Mouse (Mus musculus) forebrain, postnatal 0 days (tissue): ENCODE measurements around the gene Dpp4. TPM values are rescaled to one million over a fixed set of nuclear protein-coding genes. Genes with fewer than 3 reads are reported as not detected.

Experiments
- ATAC-seq: fragments of 200-750 bp; cut with Nextera tagmentation; 2 replicates; pipeline ENCODE4 v1.8.0; 2017; ENCODE audit warnings: mild to moderate bottlenecking, moderate library complexity
- DNase-seq: peaks from one replicate; pipeline ENCODE4 v3.0.0-alpha.2; 2015
- H3K27ac ChIP-seq: fragments of 300-500 bp; sonication (generic); 2 replicates; pipeline ENCODE4 v1.5.1; 2014; ENCODE audit warnings: low read depth, mild to moderate bottlenecking, antibody characterized with exemption, low read length, moderate library complexity, mixed read lengths
- H3K27me3 ChIP-seq: fragments of 300-500 bp; sonication (generic); 2 replicates; pipeline ENCODE4 v1.6.1; 2014; ENCODE audit warnings: mild to moderate bottlenecking, low read length, mixed read lengths; ENCODE audit not compliant: insufficient read depth
- H3K36me3 ChIP-seq: fragments of 300-500 bp; sonication (generic); 2 replicates; pipeline ENCODE4 v1.6.1; 2014; ENCODE audit warnings: mild to moderate bottlenecking, moderate library complexity; ENCODE audit not compliant: insufficient read depth
- H3K4me1 ChIP-seq: fragments of 300-500 bp; sonication (generic); 2 replicates; pipeline ENCODE4 v1.6.1; 2014; ENCODE audit warnings: antibody characterized with exemption; ENCODE audit not compliant: insufficient read depth
- H3K4me2 ChIP-seq: fragments of 300-500 bp; sonication (generic); 2 replicates; pipeline ENCODE4 v1.6.1; 2014; ENCODE audit warnings: low read depth, mild to moderate bottlenecking, moderate library complexity
- H3K4me3 ChIP-seq: fragments of 300-500 bp; sonication (generic); 2 replicates; pipeline ENCODE4 v1.5.1; 2014; ENCODE audit warnings: low read depth, low read length, mixed read lengths
- H3K9ac ChIP-seq: fragments of 300-500 bp; sonication (generic); 2 replicates; pipeline ENCODE4 v1.6.1; 2014; ENCODE audit warnings: mild to moderate bottlenecking
- H3K9me3 ChIP-seq: fragments of 300-500 bp; sonication (generic); 2 replicates; pipeline ENCODE4 v1.6.1; 2016; ENCODE audit warnings: low read length
- CTCF ChIP-seq: sonication (generic); IDR thresholded peaks from 2 replicates; pipeline ENCODE4 v1.5.1; 2016; ENCODE audit warnings: antibody characterized with exemption, control low read depth, low read depth
- WGBS: fragments of 180-500 bp; shearing (Covaris S2); extraction: QIAGEN DNeasy Blood & Tissue Kit; methylation state at CpG from one replicate; pipeline ENCODE4 v1.1.7; 2014; 5-methylcytosine and 5-hydroxymethylcytosine counted together
- polyA plus RNA-seq: library from polyadenylated mRNA; unstranded; fragments of >200 nt; fragmentation: Nextera tagmentation; extraction: Ambion mirVana; gene quantifications from 2 replicates; pipeline ENCODE4 v1.2.1, GENCODE M21; 2015
- total RNA-seq: library from RNA; depleted of rRNA; stranded (reverse); fragments of >200 nt; gene quantifications from 2 replicates; pipeline ENCODE4 v1.2.3, GENCODE M21; 2014

Dpp4 gene
- total and polyA plus RNA-seq, 2 experiments from 2014 or later: 1.8 to 1.9 TPM

DNA sequence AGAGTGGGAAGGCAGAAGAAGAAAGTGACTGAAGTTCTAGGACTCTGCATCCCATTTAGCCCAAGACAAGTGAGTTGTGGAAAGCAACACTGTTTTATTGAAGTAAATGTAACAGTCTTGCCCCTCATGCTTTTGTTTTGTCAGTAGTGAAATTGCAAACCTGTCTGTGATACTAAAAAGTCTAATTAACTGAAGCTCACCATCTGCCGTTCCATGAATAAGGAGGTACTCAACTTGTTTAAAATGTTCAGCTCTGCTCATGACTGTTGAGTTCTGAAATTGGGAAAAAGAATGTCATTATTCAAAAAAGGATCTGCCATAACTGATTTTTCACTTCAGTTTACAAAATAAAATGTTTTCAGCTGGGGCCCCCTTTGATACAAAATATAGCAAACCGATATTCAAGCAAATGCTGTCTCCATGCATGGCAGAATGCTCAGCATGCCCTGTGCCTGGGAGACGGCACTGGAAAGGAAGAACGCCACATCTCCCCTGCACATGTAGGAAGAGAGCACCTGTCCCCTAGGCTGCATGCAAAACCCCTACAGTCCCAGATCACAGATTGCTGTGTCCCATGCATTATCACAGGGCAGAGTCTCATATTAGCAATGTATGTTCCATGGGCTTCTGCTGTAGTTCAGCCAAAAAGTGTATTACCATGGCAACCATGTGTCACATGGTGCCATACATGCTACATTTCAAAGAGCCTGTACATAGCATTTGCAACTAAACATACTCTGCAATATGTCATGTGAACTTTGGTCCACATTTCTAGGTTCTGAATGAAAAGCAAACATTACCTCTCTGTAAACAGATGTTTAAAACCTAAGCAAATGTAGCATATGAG, 77.4 kb downstream of the Dpp4 start:
- H3K27ac ChIP-seq: peak overlapping the region; percentile 70
- no peaks in the 10 kb centered on the region for H3K27me3 ChIP-seq
- H3K9me3 ChIP-seq: no peaks in the 10 kb centered on the region
- H3K4me1 ChIP-seq: peaks cover 26% of the 10 kb centered on the region
- no peaks in the 10 kb centered on the region for H3K36me3 ChIP-seq
- TF ChIP-seq CTCF: no peak
- H3K4me3 ChIP-seq: no peak overlapping the region
- no peak overlapping the region for H3K9ac ChIP-seq
- 50% methylated on average over 4 of the region's 4 CpGs for WGBS
- ATAC-seq (peak; percentile 54), DNase-seq (peak; percentile 71)
- H3K4me2 ChIP-seq: no peak overlapping the region

DNA sequence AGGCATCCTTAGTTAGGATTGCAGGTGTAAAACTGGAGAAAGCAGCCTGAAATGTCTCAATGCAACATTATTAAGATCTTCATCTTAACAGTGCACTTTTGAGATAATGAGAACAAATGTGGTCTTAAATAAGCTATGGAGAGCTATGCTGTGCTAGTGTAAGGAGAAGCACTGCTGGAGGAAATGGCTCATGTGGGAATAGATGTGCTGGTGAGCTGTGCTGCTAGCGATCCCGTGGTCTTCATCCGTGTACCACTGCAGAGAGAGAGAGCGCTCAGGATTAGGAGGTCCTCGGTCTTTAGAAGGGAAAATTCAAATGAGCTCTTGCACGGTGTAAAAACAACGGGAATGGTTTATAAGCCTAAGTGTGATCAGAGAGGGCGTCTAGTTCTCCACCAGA, 79.6 kb downstream of the Dpp4 start:
- 53% methylated on average over 8 of the region's 8 CpGs for WGBS

DNA sequence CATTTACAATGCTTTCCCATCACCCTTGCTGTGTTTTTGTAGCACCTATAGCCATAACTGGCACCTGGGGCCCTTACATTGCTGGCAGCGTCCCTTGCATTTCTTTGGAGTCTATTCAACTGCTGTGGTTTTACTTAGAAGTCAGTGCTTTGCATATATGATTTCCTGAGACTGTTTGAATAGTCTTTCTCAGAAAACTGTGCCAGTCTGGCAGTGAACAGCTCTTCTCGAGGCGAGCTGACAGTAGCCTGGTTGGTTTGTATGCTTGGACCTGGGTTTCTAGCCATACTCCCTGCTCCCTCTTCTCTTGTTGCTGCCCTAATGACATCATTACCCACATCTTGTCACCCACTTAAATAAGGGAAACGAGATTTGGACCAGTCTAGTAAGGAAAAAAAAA, 80.1 kb downstream of the Dpp4 start:
- Histone ChIP-seq H3K27me3 (no peaks in the 10 kb centered on the region), H3K36me3 (no peaks in the 10 kb centered on the region), H3K4me3 (no peak overlapping the region), H3K9ac (no peak overlapping the region), H3K4me1 (peaks cover 22% of the 10 kb centered on the region), H3K27ac (peak overlapping the region; percentile 69), H3K9me3 (no peaks in the 10 kb centered on the region), H3K4me2 (no peak overlapping the region)
- no peak for TF ChIP-seq CTCF
- 25% methylated on average over 4 of the region's 4 CpGs for WGBS
- peak; percentile 37 for DNase-seq
- ATAC-seq: peak; percentile 28; the same call in 1 of the 2 replicates

More for the DNA sequence above, 79.6 kb downstream of the Dpp4 start:
- Histone ChIP-seq H3K9me3 (no peaks in the 10 kb centered on the region), H3K27ac (peak overlapping the region; percentile 69; the same call in 1 of the 2 replicates), H3K9ac (no peak overlapping the region), H3K27me3 (no peaks in the 10 kb centered on the region), H3K4me3 (no peak overlapping the region), H3K4me1 (peaks cover 22% of the 10 kb centered on the region), H3K4me2 (no peak overlapping the region), H3K36me3 (no peaks in the 10 kb centered on the region)
- no peak for DNase-seq
- ATAC-seq: no peak
- TF ChIP-seq CTCF: no peak

DNA sequence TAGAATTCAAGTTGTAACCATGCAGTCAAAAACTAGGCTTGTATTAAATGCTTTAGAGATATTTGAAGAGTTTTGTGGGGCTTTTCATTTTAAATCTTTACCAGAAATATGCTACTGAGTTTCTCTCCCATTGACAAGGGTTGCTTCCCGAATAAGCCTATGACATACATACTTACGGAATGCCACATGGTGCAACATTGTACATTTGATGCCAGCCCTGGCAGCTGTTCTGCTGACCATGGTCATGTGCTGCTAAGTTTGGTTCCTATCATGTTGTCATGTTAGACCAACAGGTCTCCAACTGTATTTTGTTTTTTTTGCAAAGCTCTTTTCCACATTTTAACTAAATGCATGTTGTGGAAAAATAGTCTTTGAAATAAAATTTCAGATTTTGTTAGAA, 86.6 kb downstream of the Dpp4 start:
- no peak for ATAC-seq
- Histone ChIP-seq H3K9ac (no peak overlapping the region), H3K4me3 (no peak overlapping the region), H3K9me3 (no peaks in the 10 kb centered on the region), H3K36me3 (no peaks in the 10 kb centered on the region), H3K27ac (no peak overlapping the region), H3K4me2 (no peak overlapping the region), H3K27me3 (no peaks in the 10 kb centered on the region), H3K4me1 (no peaks in the 10 kb centered on the region)
- no peak for DNase-seq
- WGBS: 79% methylated on average over 2 of the region's 2 CpGs
- TF ChIP-seq CTCF: no peak

DNA sequence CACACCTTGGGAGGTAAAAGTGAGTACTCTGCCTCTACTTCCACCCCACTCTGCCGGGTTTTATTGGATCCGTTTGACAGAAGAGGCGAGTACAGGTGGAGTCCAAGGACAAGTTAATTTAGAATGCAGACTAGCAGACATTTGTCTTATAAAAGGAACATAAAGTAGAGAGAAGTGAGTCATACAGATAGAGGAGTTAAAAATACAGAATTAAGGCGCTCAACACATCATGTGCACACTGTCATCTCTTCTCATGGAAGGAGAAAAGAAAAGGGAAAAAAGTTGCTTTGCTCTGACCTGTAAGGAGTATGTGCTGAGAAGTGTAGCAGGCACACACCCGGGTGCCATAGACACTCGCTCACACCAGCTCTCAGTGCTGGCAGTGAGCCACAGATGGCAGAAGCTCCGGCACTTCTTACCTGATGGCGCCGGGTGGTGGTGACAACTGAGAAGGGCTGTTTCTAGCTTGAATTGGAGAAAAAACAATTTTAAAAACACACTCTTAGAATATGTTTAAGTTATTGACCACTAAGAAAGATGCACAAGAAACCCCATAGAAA, 88.9 kb downstream of the Dpp4 start:
- no peaks in the 10 kb centered on the region for H3K36me3 ChIP-seq
- DNase-seq (peak; percentile 29), ATAC-seq (no peak)
- H3K27me3 ChIP-seq: no peaks in the 10 kb centered on the region
- no peak overlapping the region for H3K4me3 ChIP-seq
- no peak for TF ChIP-seq CTCF
- H3K9ac ChIP-seq: no peak overlapping the region
- no peak overlapping the region for H3K4me2 ChIP-seq
- 70% methylated on average over 9 of the region's 9 CpGs for WGBS
- H3K4me1 ChIP-seq: no peaks in the 10 kb centered on the region
- no peak overlapping the region for H3K27ac ChIP-seq
- no peaks in the 10 kb centered on the region for H3K9me3 ChIP-seq

DNA sequence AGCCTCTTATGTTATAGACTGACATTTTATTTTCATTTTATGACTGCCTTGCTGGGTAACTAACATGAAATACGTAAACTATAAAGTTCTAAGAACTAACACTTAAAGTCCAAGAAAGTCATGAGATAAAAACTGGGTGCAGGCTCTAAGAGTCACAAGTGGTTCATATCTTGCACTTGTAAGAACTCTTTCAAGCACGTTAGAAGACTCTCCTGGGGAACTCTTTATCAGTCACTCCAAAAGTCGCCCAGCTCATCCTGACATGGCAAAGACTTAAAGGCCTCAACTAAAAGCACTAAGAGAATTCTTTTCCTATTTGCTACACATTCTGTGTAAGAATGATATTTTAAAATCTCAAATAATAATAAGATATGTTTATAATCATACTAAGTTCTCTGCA, 92.5 kb downstream of the Dpp4 start:
- Histone ChIP-seq H3K4me3 (no peak overlapping the region), H3K9ac (no peak overlapping the region), H3K36me3 (no peaks in the 10 kb centered on the region), H3K4me1 (no peaks in the 10 kb centered on the region), H3K27ac (no peak overlapping the region), H3K27me3 (no peaks in the 10 kb centered on the region), H3K4me2 (no peak overlapping the region), H3K9me3 (no peaks in the 10 kb centered on the region)
- ATAC-seq: no peak
- DNase-seq: no peak
- 91% methylated on average over 3 of the region's 3 CpGs for WGBS
- no peak for TF ChIP-seq CTCF

DNA sequence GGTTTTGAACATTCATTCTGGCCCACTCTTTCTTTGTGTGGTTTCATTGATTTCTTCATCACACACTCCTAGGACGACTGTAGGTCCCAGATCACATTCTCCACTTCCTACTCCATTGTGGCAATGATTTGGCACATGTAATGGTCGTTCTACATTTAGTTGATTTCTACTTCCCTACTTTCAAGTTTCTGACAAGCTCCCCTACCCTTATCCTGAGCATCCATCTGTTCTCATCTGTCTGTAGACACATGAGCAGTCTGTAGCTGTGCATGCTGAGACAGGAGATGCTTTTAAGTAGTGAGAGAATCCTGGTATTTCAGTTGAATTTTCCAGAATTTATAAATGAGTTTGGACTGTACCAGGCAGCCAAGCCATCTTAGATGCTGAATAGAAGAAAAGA, 95.1 kb downstream of the Dpp4 start:
- no peak for ATAC-seq
- no peaks in the 10 kb centered on the region for H3K4me1 ChIP-seq
- no peak overlapping the region for H3K4me2 ChIP-seq
- no peak overlapping the region for H3K9ac ChIP-seq
- no peaks in the 10 kb centered on the region for H3K36me3 ChIP-seq
- TF ChIP-seq CTCF: no peak
- no peaks in the 10 kb centered on the region for H3K9me3 ChIP-seq
- H3K27me3 ChIP-seq: no peaks in the 10 kb centered on the region
- no peak overlapping the region for H3K4me3 ChIP-seq
- DNase-seq: no peak
- WGBS: 51% methylated on average over 2 of the region's 2 CpGs
- H3K27ac ChIP-seq: no peak overlapping the region
